ENCODE assay signal across 20 mouse cellular contexts in genomic region chr15:86056221-86056760, GRCm38 (mm10). TPM values are rescaled to one million over a fixed set of nuclear protein-coding genes. Genes with fewer than 3 reads are reported as not detected.
DNase-seq lines count a peak whose midpoint lies in the region; ATAC-seq and TF ChIP-seq lines count a peak whose summit lies in the region.
"Had no signal": no experiment of that assay in that cellular context is flagged by ENCODE, and none has a peak within 500 bp of the region (broad histone marks: within the 10 kb centered on the region; RNA-seq: fewer than 3 reads in every experiment).

No protein-coding gene starts in this region.

- no peaks in the 10 kb centered on the region for H3K36me3 ChIP-seq in kidney, embryonic 15.5 days
- H3K36me3 ChIP-seq in forebrain, postnatal 0 days (ENCODE audit: insufficient read depth), result no peaks in the 10 kb centered on the region
- H3K36me3 ChIP-seq: embryonic facial prominence, embryonic 15.5 days had no signal

- no peak overlapping the region for H3K9ac ChIP-seq in kidney, embryonic 15.5 days
- no peak overlapping the region for H3K9ac ChIP-seq in forebrain, postnatal 0 days
- H3K9ac ChIP-seq: embryonic facial prominence, embryonic 15.5 days; hindbrain, embryonic 14.5 days; lung, embryonic 14.5 days had no signal

- H3K9me3 ChIP-seq in kidney, embryonic 15.5 days (replicated peaks), result no peaks in the 10 kb centered on the region
- H3K9me3 ChIP-seq in forebrain, postnatal 0 days (ENCODE audit: low read length), result no peaks in the 10 kb centered on the region
- H3K9me3 ChIP-seq: embryonic facial prominence, embryonic 15.5 days; limb, embryonic 10.5 days had no signal

- H3K4me1 ChIP-seq in kidney, embryonic 15.5 days, result peaks cover 55% of the 10 kb centered on the region
- peaks cover 25% of the 10 kb centered on the region for H3K4me1 ChIP-seq in forebrain, postnatal 0 days (ENCODE audit: insufficient read depth)

- no peak overlapping the region for H3K4me2 ChIP-seq in kidney, embryonic 15.5 days
- no peak overlapping the region for H3K4me2 ChIP-seq in forebrain, postnatal 0 days (ENCODE audit: low read depth)
- H3K4me2 ChIP-seq: embryonic facial prominence, embryonic 15.5 days; hindbrain, embryonic 14.5 days; lung, embryonic 14.5 days; midbrain, embryonic 11.5 days had no signal

- no peaks in the 10 kb centered on the region for H3K27me3 ChIP-seq in kidney, embryonic 15.5 days
- no peaks in the 10 kb centered on the region for H3K27me3 ChIP-seq in forebrain, postnatal 0 days (ENCODE audit: insufficient read depth, low read length)
- H3K27me3 ChIP-seq: embryonic facial prominence, embryonic 15.5 days had no signal

- H3K27ac ChIP-seq in kidney, embryonic 15.5 days, result 0 out of 2 replicates have a peak overlapping the region, but pooled peaks have one; percentile 79
- H3K27ac ChIP-seq in forebrain, postnatal 0 days (ENCODE audit: low read depth, low read length), result no peak overlapping the region
- H3K27ac ChIP-seq: embryonic facial prominence, embryonic 15.5 days; hindbrain, embryonic 14.5 days; kidney, postnatal 0 days; macrophage had no signal

- 73% methylated on average over 5 of the region's 5 CpGs for WGBS in kidney, embryonic 15.5 days
- 88% methylated on average over 5 of the region's 5 CpGs for WGBS in forebrain, postnatal 0 days

- DNase-seq in cerebellum, adult 9-10 months, result peak; percentile 57
- DNase-seq in cerebellum, postnatal 4 days (ENCODE audit: low spot score in 2 of 2), result no peak
- DNase-seq in kidney, postnatal 14 days, result no peak
- peak; percentile 32 to 36 for DNase-seq in B cell, adult 2 months
- DNase-seq in ovary, postnatal 36 days (ENCODE audit: low spot score), result no peak
- DNase-seq in forebrain, postnatal 0 days, result no peak
- DNase-seq: cerebellum, postnatal 36 days; heart, postnatal 36 days; lung, embryonic 14.5 days; right cerebral cortex, postnatal 14 days had no signal

- no peak for TF ChIP-seq CTCF in forebrain, postnatal 0 days (IDR thresholded peaks at IDR 0.05; ENCODE audit: low read depth)

- no peak overlapping the region for H3K4me3 ChIP-seq in kidney, embryonic 15.5 days (replicated peaks)
- no peak overlapping the region for H3K4me3 ChIP-seq in forebrain, postnatal 0 days (ENCODE audit: low read depth, low read length)
- H3K4me3 ChIP-seq: embryonic facial prominence, embryonic 15.5 days; limb, embryonic 10.5 days had no signal

- no peak for ATAC-seq in kidney, embryonic 15.5 days (replicated peaks; ENCODE audit: low FRiP score)
- ATAC-seq in common myeloid progenitor, adult 5-6 weeks (replicated peaks; ENCODE audit: low read depth, poor library complexity, severe bottlenecking), result peak; percentile 23
- no peak for ATAC-seq in forebrain, postnatal 0 days
- ATAC-seq: forebrain, embryonic 14.5 days; intestine, embryonic 16.5 days had no signal

RNA-seq across cellular contexts. Expression of gene Gramd4, which starts 1.2 kb away (rescaled TPM):
- polyA plus RNA-seq in kidney, embryonic 15.5 days (2015; fragmentation: Nextera tagmentation; extraction: Ambion mirVana), result 14.1 and 17.4 TPM in 2 replicates
- 29.5 and 33.1 TPM in 2 replicates for total RNA-seq in common myeloid progenitor, adult 5-6 weeks (2017)
- total RNA-seq in forebrain, postnatal 0 days (2014; rRNA removed), result 54.5 and 57.0 TPM in 2 replicates
- polyA plus RNA-seq in forebrain, postnatal 0 days (2015; fragmentation: Nextera tagmentation; extraction: Ambion mirVana), result 24.8 and 28.8 TPM in 2 replicates

RNA-seq across cellular contexts. Expression of gene Celsr1, which starts 22.7 kb away (rescaled TPM):
- polyA plus RNA-seq in kidney, embryonic 15.5 days (2015; fragmentation: Nextera tagmentation; extraction: Ambion mirVana), result 3.7 and 3.9 TPM in 2 replicates
- 3.3 and 3.6 TPM in 2 replicates for total RNA-seq in common myeloid progenitor, adult 5-6 weeks (2017)
- total RNA-seq in forebrain, postnatal 0 days (2014; rRNA removed), result 6.5 and 13.0 TPM in 2 replicates
- 0.62 and 0.97 TPM in 2 replicates for polyA plus RNA-seq in forebrain, postnatal 0 days (2015; fragmentation: Nextera tagmentation; extraction: Ambion mirVana)
- polyA plus RNA-seq: macrophage had no signal

Comparison
In these comparisons a context has a peak if more than half of its experiments do, and no peak if none do; other contexts are left out.
1. DNase-seq: peak in cerebellum, adult 9-10 months (single experiment) and B cell, adult 2 months (2 of 2); none in cerebellum, postnatal 4 days (0 of 2), kidney, postnatal 14 days (single experiment), ovary, postnatal 36 days (single experiment) and forebrain, postnatal 0 days (single experiment).